Mouse (Mus musculus) heart, postnatal 14 days (tissue): ENCODE measurements around the gene Zfp277. TPM values are rescaled to one million over a fixed set of nuclear protein-coding genes. Genes with fewer than 3 reads are reported as not detected.

Experiments
- DNase-seq, 2 experiments: peaks; one replicate each; pipeline ENCODE4 v3.0.0; 2021 to 2022
- intact Hi-C: fragments of 180-260 bp; cut with DNase I; formaldehyde crosslinking; loops from one replicate; pipeline ENCODE4 v1.15.1; 2025
- total RNA-seq, 2 experiments: library from RNA; stranded (reverse); gene quantifications; 2 replicates each; pipeline ENCODE4 v1.2.3; 2021

The Zfp277 gene
- total RNA-seq, 2 experiments from 2014 or later = 11.7 to 12.6 TPM

DNA sequence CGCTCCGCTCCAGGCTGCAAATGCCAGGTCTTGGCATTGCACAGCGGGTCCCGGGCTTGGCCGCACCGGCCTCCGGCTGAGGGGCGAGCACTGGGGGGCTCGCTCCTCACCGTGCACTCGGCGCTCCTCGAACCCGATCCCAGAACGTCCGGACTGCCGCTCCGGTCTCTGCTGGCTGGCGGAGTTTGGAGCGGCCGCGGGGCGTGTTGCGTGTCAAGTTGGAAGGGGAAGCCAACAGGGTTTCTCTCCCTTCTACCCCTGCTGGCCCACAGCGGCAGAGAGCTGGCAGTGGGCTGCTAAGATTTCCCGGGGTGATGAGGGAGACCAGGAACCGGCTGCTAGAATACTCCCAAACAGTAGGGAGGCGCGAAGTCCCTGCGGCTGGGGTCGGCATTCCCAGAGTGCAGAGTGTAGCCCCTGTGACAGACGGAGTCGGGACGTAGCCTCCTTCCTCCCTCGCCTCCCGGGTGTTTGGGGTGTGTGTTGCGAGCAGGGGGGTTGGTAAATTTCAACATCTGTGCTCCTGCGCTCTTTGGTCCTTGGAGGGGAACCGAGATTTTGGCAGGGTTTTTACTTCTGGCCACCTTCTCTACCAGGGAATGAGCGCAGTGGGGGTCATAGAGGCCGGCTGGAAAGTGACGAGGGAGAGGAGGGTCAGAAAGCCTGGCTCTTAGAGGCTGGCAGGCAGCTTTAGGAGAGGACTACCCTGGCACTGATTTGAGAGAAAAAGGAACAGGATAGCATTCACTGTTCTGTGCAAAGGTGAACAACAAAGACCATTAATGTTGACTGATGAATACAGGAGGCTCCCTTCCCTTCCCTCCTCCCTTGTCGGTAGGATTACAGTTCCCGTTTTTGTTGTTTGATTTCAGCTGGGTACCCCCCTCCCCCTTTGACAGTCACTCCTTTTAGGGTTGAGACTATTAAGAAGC, 1.0 kb upstream of the Zfp277 start:
- DNase-seq = peak; percentile 55 to 60
- intact Hi-C loops = loop anchor here (5.0 kb wide), 4 partner anchors 56 to 226 kb away; no protein-coding TSS in a partner anchor

DNA sequence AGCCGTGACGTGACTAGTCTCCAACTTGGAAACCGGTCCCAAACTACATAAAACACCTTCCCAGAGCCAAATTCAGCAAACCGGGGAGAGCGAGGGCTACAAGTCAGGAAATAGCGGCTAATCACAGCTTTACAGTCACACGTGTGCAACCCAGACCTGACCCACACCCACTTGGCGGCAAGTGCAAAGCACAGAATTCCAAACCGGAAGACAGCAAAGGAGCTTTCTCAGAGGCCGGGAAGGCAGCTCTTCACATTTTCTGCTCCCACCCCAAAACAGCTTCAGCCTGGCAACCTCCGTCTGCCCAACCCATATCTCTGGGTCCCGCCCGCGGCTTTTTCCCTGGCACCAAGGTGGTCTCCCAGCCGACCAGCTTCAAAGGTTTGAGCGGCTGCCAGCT, 496 bp downstream of the Zfp277 start:
- peak in 1 of 2 experiments; percentile 66 for DNase-seq
- intact Hi-C loops = loop anchor here (5.0 kb wide), 4 partner anchors 57 to 227 kb away; no protein-coding TSS in a partner anchor

DNA sequence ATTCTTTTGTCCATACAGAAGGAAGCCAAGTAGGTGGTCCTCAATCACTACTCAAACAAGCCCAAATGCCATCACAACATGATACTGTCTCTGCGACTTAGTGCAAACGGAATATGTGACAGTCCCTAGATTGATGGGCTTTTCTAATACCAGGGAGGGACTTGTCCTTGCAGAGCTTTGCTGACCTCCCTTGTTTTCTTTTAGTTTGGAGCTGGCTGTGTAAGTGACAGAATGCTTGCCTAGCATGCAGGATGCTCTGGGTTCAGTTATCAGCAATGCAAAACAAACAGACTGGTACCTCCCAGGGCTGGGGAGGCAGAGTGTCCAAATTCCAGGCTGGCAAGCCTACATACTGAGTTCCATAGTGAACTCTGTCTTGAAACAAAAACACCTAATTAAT, 7.7 kb downstream of the Zfp277 start:
- DNase-seq = no peak
- intact Hi-C loops = no loop called here

DNA sequence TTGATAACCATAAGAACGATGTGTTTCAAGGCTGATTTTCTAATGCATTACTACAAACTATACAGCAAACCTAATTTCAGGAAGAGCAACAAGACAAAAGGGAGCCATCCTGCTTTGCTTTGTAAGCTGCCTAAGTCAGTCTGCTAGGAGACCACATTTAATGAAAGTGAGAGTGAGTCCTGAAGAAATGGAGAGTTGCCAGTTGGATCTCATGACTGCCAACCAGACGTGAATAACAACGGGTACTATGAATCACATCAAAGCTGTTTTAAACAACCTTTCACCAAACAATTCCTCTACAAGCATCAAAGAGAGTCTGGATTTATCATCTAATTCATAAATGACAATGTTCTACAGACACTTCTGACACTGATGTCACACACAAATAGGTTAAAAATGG, 11.6 kb downstream of the Zfp277 start:
- peak in 1 of 2 experiments; percentile 16 for DNase-seq
- intact Hi-C loops = no loop called here

DNA sequence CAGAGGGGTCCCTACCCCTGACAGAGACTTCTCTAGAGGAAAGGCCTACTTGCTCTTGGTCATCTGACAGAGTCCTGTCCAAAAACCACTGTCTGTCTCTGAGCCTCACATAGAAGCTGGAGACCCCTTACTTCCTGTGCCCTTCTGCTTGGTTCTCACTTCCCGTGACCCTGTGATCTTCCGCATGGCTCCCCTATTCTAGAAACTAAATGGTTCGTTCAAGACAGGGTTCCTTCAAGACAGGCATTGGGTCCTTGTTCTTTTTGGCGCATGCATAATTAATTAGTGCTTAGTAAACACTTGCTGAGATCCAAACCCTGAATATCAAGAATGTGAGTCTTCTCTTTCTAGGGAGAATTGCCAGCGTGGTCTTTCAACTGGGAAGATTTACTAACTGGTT, 14.6 kb downstream of the Zfp277 start:
- intact Hi-C loops = no loop called here
- DNase-seq = no peak

DNA sequence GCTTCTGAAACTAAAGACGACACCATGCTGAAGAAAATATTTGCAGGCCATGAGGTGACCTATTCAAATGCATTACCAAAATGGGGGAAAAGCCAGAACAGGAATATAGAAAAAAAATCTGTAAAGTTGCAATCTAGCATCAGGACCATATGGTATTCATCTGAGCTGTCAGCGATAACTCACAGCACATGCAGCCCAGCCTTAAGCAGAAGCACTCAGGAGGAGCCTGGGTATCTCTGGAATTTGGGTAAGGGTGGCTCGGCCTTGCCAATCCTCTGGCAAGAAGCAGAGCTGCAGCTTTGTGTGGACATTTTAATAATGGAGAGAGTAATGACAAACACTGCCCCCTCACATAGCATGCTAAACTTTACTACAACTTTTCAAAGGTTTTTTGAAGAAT, 15.7 kb downstream of the Zfp277 start:
- intact Hi-C loops = no loop called here
- DNase-seq = no peak

DNA sequence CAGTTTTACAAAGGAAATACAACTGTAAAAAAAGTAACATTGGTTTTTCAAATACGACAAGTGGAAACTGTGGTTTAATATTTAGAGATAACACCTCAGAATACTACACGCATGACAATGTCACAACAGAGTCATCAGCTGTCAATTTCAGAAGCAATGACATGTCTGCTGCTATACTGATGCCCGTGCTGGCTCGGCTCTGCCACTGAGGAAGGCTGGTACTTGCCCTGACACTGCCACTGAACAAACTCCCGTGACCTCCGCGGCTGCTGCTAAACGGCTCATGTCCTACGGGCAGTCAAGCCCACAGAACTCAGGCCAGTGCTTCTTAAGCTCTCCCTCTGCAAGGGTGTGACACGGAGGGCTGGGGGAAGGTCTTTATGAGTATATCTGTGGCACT, 18.1 kb downstream of the Zfp277 start:
- intact Hi-C loops = no loop called here
- no peak for DNase-seq

DNA sequence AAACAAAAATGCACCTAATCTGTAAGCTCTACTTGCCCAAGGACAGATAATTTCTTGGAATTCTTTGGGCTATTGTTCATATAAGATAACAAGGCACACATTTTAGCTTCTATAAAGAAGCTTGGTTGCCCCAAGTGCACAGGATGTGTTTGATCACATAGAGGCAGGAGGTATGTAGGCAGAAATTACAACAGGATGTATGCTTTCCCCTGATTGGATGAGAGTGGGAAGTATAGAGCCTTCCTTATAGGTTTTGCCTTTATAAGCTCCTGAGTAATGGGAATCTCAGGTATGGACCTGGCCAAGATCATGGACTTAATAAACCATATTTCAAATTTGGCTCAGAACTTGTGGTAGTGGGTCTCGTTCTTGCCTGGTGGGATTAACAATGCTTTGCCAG, 20.7 kb downstream of the Zfp277 start:
- intact Hi-C loops = no loop called here
- no peak for DNase-seq

DNA sequence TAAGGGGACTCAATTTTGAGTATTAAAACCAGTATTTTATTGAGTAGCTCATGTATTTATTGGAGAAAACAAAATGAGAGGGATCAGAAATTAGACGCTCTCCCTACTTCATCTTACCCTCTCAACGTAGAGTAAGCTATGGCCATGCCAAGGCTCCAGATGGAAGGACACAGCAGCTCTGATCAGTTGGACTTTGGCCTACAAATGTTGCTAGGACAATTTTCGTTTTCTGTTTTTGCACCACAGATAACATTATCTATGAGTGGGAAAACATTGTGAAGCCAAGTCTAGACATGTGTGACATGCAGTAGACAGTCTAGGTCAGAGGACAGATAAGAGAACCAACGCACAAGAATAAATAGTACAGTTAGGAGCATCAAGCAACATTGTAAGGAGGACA, 28.4 kb downstream of the Zfp277 start:
- intact Hi-C loops = no loop called here
- DNase-seq = no peak

DNA sequence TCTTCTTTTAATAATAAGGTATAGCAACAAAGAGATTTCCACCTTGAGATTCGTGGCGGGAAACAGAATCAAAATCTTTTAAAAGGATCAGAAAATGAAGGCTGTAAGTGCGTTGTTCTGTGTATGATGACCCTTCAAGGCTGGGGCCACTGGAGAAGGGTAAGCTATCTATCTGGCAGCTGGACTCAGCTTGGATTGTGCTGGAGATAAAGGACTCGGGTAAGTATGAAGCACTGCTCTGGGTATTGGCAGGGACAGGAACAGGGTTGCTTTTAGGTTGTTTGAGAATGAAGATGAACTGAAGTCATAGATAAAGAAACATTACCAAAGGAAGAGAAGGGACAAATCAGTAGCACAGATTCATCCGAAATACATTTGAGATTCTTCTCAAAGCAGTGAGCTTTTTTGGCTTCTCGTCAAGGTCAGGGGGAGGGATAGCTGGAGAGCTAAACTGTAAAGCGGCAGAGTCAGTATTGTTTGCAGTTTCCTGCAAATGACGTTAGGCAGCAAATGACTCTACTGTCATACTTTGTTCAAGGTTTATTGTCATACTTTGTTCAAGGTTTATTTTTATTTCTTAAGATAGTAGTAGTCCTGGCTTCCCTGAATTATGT, 30.3 kb downstream of the Zfp277 start:
- peak in 1 of 2 experiments; percentile 19 for DNase-seq
- intact Hi-C loops = no loop called here

DNA sequence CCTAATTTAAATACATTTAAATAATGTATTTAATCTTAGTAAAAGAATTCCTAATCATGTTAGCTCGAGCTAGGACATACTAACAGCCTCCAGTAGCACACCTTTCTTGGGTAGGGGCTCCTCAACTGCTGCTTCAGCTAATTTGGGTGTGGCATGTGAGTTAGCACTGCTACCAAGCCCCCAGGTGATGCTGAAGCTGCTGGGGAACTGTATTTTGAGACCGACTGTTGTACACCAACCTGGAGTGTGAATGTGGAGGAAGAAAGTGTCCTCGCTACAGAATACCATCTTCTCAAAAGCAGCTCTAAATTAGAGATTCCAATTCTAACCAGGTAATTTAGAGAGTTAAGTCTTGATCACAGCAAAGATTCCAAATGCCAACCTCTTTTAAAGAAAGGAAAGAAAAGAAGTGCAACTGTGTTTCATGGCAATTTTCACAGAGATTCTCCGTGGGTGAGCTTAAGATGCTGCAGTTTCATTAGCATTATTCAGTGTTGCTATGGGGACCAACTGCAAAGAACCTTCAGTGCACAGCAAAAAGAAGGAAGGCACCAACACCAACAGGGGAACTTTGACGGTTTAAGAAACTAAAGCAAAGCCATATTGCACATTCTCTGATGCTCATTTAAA, 30.9 kb downstream of the Zfp277 start:
- DNase-seq = no peak
- intact Hi-C loops = no loop called here

DNA sequence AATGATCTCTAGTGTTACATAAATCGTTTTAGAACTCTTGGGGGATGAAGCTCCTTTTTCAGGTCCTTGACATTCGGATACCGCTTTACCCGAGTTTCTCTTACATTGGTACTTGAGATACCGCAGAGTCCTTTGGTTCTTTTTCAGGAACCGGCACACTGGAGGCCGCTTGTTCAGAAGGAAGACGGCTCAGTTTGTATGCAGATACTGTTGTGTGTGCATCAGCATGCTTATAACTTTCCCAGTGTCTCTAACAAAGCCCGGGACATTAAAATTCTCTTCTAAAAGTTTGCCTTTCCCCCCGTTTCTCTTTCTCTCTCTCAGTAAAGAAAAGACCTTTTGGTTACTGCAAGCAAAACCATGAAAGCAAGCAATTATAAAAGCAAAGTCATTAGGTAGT, 45.9 kb downstream of the Zfp277 start:
- no peak for DNase-seq
- intact Hi-C loops = no loop called here

DNA sequence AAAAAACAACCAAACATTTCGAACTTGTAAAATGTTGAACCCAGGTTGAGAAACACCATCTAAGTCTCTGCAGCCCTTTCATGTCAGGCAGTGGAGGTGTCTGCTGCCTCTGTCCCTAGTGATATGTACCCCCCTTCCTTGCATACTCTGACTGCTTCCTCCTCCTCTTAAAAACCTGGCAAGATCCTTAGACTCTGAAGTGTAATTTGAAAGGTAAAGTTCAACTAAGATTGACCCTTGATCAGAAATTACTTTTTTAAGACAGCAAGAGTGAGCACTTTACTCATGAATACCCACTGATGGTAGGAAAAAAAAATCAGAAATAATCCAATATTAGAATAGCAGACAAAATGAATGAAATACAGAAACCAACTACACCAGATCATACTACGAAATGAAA, 46.3 kb downstream of the Zfp277 start:
- intact Hi-C loops = no loop called here
- DNase-seq = no peak

DNA sequence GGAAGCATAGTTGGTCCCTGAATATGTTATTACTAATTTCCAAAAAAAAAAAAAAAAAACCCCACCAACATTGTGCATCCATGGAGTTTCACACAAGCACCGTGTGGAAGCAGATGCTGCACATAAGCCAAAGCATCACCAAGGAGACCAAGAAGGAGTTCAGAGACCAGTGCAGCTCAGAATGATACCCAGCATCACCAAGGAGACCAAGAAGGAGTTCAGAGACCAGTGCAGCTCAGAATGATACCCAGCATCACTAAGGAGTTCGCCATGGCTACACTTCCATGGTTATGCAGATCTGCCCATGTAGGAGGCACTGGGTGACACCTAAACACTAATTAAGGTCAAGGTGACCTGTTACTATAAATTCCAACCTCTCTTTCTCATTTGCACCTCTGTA, 46.8 kb downstream of the Zfp277 start:
- DNase-seq = no peak
- intact Hi-C loops = no loop called here

DNA sequence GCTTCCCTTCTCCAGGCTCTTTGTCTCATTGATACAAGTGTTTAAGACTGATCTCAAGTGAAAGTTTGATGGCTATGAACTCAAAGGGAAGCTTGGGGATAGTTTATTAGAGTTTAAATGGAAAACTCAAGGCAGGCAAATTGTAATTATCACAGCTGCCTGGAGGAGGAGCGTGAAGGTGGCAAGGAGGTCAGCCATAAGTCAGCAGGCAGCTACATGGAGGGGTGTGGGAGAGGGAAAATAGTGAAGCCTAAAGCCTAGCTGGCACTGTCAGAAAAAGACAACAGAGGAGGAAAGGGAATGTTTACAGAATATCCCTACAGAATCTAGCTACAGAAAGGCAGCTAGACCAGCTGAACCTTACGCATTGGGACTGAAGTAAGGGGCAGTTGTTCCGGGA, 52.8 kb downstream of the Zfp277 start:
- no peak for DNase-seq
- intact Hi-C loops = no loop called here

DNA sequence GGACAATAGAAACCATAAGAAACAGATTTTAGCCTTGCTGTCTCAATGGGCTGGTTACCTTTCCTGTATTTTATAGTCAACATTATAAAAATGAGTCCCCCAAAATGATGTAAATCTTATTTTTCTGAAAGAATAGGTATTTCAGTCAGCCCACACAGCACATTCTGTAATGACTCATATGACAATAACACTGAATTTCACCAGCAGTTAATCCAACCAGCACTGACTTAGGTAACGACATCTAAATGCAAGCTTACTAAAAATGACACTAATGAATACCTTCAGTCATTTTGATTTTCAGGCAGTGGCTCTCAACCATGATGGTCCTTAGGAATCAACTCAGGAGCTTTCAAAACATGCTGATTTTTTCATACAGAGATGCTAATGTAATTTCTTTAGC, 54.4 kb downstream of the Zfp277 start:
- DNase-seq = no peak
- intact Hi-C loops = no loop called here

DNA sequence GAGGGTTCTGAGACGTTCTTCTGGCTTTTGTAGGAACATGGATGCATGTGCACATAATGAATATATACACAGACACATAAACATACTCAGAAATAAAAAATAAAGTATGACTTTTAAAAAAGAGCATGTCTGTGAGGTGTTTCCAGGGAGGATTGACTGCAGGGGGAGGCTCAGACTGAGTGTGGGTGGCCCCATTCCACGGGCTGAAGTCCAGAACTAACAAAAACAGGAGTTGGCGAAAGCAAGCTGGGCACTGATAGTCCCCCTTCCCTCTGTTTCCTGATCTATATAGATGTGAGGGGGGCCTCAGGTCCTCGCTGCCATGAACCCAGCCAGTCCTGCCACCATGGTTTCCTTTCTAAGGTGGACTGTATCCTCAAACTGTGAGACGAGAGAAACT, 57.9 kb downstream of the Zfp277 start:
- DNase-seq = no peak
- intact Hi-C loops = no loop called here

DNA sequence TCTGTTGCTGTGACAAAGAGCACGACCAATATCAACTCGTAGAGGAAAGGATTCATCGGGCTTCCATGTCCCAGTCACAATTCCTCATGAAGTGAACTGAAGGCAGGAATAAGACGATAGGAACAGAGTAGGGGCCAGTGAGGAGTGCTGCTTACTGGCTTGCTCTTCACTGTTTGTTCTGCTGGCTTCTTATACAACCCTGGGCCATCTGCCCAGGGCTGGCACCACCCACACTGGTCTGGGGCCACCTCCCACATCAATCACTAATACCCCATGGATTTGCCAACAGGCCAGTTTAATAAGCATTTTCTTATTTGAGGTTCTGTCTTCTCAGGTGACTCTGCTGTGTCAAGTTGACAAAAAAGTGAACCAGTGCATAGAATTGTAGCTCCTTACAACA, 60.4 kb downstream of the Zfp277 start:
- no peak for DNase-seq
- intact Hi-C loops = no loop called here

DNA sequence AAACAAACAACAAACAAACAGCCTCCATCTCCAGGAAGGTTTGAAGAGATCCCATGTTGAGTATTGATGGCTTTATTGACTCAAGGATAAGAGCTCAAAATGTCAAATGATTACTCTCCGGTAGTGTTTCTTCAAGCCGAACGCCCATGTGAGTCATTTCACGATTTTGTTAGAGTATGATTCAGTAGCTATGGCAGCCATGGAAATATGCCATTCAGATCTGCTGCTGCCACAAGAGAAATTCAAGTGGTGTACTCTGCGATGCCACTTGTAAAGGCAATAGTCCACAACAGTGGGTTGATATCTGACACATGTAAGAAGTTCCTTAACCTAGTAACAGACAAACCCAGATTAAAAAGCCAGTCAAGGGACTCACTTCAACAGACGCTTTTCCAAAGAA, 62.0 kb downstream of the Zfp277 start:
- no peak for DNase-seq
- intact Hi-C loops = no loop called here

DNA sequence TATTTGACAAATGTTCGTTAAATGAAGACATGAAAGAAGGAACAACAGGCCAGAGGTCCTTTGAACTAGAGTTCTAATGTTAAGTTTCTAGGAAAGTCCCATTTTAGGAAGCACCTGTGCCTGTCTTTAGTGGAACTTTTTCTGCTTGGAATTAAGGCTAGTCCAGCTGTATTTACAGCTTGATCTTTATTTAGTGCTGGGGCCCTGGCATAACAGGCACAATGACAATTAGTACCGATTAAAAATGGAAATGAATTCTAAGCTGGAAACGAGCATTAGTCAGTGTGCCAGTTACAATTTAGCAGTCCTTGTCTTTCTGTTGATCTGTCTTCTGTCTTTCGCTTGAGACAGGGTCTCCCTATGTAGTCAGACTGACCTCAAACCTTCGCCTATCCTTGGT, 63.2 kb downstream of the Zfp277 start:
- no peak for DNase-seq
- intact Hi-C loops = no loop called here

DNA sequence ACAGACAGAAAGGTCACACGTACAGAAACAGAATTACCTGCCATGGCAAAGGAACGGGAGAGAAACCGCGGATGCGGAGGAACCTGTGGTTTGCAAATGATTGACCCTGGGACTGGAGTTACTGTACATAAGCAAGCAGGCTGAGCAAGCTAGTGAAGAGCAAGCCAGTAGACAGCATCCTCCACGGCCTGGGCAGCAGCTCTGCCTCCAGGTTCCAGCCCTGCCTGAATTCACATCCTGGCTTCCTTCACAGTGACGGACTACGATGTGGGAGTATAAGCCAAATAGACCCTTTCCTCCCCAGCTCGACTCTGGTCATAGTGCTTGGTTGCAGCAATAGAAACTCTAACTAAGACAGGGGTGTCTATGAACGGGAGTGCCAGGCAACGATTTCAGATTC, 63.9 kb downstream of the Zfp277 start:
- DNase-seq = no peak
- intact Hi-C loops = no loop called here
